Mouse (Mus musculus) T-cell, adult 2 months (primary cell): ENCODE measurements around the gene Klf4.

ENCODE experiments used
- DNase-seq: peaks from one replicate; pipeline ENCODE4 v3.0.0; 2022; ENCODE audit warnings: low spot score

The Klf4 gene

GRCm38 (mm10) chr4:55532407-55533195 is at the start of gene Klf4:
TSS of gene Klf4 (minus strand) at chr4:55532466.
- DNase-seq: peak; percentile 91

- DNase-seq: no peak
Measured at GRCm38 (mm10) chr4:55571432-55571831, 39.2 kb upstream of the Klf4 start.

DNA sequence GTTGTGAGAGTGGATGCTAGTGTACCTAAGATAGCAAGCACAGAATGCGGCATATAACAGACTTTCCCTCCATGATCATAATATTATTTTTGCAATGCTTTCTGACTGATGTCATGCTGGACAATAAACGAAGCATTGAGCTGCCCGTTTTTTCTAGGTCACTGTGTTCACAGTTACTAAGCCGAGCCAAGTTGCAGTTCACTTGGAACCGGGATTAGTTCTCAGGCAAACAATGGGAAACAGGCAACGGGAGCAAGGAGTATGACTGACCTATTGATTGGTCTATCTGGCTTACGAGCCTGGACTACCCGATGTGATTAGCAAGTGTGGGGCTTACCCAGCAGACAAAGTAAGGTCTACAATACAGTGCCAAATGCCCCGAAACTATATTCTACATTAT is 35.7 kb upstream of the Klf4 start:
- no peak for DNase-seq

- no peak for DNase-seq
Measured at GRCm38 (mm10) chr4:55567575-55567974, 35.3 kb upstream of the Klf4 start.

GRCm38 (mm10) chr4:55564317-55564716 is 32.1 kb upstream of the Klf4 start:
- peak; percentile 19 for DNase-seq

DNA sequence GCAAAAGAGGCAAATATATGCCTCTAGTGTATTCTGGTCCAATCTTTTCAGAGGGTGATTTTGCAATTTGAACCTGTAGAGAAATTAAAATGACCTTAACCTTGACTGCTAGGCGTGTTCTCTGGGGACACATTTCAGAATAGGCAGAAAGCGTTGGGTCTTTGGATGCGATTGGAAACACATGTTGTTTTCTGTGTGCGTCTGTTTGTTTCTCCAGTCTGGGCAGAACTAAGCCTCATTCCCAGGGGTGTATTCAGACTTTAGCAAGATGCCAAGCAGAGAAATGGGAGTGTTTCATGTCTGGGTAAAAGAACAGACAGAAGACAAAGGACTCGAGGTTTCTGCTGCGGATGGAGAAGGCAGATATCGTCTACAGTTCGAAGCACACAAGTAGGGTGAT is 30.8 kb upstream of the Klf4 start:
- DNase-seq: no peak

- DNase-seq: no peak
Measured at GRCm38 (mm10) chr4:55562062-55562461, 29.8 kb upstream of the Klf4 start.

- no peak for DNase-seq
Measured at GRCm38 (mm10) chr4:55546869-55547268, 14.6 kb upstream of the Klf4 start.

DNA sequence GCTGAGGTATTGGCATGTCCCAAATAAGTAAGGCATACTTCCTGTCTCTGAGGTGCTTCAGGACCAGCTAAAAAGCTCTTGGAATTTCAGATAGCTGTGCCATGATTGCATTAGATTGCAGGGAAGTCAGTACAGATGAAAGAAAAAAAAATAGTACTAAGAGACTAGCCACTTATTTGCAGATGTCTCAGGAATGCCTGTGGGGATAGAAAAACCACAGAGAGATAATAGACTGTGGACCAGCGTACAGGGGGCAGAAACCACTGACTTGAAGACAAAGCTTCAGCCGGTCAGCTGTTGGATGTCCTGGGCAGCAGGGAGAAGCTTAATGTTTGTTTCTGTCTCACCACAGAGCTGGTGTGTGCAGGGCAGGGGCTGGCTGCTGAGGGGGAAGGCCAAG is 10.5 kb upstream of the Klf4 start:
- no peak for DNase-seq

- no peak for DNase-seq
Measured at GRCm38 (mm10) chr4:55541654-55542053, 9.4 kb upstream of the Klf4 start.

DNA sequence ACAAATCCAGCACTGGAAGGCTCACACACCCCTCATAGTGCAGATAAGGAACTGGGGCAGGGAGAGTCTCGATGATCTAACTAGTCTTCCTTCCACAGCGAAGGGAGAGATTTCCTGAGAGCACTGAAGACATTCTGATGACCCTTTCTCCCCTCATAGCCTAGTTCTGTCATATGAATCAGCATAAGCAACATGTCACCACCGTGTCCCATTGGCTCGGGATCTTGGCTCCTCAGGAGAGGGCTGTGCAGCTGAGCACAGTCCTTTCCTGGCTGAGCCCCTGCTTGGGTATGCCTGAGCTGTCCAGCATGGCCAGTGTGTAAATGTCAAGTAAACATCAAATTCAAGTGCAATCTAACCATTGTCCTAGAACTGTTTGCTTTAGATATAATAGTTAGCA is 9.0 kb upstream of the Klf4 start:
- no peak for DNase-seq

- DNase-seq: no peak
Measured at GRCm38 (mm10) chr4:55535012-55535411, 2.7 kb upstream of the Klf4 start.

DNA sequence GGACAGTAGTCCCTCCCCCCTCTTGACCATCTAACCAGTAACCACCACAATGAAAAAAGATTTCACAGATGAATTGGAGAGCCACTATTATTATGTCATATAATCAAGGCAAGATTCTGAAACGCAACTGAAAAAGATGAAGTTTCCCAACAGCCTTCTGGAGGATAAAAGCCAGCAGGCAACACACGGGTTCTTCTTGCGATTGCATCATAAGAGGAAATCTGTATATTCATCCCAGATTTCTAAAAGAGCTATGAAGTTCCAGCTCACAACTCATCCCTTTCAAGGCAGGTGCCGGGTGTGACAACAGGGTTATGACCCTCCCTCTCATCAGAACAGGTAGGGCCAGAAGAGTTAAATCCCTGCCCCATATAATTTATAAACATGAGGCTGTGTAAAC is 2.2 kb upstream of the Klf4 start:
- no peak for DNase-seq

DNA sequence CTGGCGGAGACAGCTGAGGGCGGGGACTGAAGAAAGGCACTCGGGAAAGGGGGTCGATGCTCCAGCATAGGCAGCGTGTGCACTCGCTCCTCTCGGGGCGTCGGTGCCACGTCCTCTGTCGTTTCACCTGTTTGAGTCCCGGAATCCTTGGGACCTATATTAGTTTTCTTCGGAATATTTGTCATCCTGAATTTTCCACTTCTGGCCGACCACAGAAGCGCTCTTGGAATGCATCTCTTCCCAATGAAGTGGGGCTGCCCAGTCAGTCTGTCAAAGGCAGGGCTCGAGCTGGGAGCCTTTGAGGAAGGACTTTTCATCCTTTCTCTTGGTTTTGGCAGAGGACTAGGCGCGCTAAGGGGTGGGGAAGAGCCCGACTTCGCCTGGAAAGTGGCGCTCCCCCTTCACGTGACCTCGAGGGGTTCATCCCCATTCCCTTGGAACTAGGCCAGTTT is 1.6 kb upstream of the Klf4 start:
- no peak for DNase-seq

GRCm38 (mm10) chr4:55533196-55533802 is 1.0 kb upstream of the Klf4 start:
- DNase-seq: no peak

GRCm38 (mm10) chr4:55531856-55532406 is 335 bp downstream of the Klf4 start:
- no peak for DNase-seq

DNA sequence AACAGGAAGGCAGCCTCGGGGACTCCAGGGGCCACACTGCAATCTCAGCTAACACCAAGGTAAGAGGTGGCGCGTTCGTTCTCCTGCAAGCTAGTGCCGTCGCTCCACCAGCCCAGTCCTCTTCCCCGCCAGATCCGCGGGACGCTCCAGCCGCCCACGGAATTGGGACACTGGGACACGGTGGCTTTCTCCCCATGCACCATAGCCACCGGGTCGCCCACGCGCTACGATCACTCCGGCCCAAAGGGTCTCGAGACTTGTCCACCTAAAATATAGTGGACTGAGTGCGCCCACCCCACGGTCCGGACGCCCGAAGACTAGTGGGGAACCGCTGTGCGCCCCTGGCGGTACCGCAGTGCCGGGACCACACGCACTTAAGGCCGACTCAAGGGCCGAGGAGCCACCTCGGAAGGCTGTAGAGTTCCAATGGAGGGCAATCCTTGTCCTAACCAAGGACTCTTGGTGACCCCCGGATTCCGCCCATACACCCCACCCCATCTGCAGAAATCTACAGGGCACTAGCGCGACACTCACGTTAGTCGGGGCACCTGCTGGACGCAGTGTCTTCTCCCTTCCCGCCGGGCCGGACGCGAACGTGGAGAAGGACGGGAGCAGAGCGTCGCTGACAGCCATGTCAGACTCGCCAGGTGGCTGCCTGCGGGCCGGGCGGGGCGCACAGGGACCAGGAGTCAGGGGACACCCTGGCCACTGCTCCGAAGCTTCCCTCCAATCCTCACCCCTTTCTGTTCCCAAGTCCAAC is 990 bp downstream of the Klf4 start:
- peak; percentile 18 for DNase-seq

DNA sequence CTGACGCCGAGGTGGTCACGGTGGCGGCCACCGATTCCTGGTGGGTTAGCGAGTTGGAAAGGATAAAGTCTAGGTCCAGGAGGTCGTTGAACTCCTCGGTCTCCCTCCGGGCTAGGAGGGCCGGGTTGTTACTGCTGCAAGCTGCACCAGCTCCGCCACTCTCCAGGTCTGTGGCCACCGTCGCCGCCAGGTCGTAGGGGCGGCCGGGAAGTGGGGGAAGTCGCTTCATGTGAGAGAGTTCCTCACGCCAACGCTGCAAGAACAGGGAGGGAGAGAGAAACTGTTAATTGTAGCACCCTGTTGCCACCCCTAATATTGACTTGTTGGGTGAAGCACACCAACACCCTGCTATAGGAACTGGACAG is 1.6 kb downstream of the Klf4 start:
- peak; percentile 16 for DNase-seq

DNA sequence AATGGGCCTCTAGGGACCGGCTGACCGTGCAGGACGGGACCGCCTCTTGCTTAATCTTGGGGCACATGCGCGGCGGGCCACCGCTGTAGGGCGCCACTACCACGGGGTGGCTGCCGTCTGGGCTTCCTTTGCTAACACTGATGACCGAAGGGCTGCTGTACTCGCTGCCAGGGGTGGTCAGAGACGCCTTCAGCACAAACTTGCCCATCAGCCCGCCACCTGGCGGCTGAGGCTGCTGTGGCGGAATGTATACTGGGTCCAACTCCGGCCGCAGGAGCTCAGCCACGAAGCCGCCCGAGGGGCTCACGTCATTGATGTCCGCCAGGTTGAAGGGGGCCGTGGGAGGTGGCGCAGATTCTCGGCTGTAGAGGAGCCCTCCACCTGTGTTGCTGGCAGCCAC is 2.0 kb downstream of the Klf4 start:
- peak; percentile 8 for DNase-seq

DNA sequence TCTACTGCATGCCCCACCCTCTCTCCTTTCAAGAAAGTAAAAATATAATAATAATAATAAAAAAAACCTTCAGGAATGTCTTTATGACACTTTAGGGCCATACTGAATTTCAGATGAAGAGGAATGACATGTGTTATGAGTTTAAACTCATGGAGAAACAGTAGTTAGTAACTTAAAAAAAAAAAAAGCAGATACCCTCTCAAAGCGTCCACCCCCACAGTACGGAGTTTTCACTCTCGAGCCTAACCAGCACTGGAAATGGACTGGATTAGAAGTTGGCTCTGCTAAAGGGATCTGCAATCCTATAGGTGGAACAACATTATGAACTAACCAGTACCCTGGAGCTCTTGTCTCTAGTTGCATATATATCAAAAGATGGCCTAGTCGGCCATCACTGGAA is 3.9 kb downstream of the Klf4 start:
- no peak for DNase-seq

- DNase-seq: no peak
Measured at GRCm38 (mm10) chr4:55527931-55528330, 4.3 kb downstream of the Klf4 start.

GRCm38 (mm10) chr4:55526247-55527115 is 5.8 kb downstream of the Klf4 start:
- DNase-seq: no peak
